Mouse (Mus musculus) stomach, postnatal 0 days (tissue): Measurements from ENCODE around the gene Pikfyve. TPM values are rescaled to one million over a fixed set of nuclear protein-coding genes. Genes with fewer than 3 reads are reported as not detected.

Experiments used
- ATAC-seq: fragments of 200-750 bp; cut with Nextera tagmentation; 2 replicates; pipeline ENCODE4 v1.8.0; 2017; ENCODE audit not compliant: low FRiP score, low TSS enrichment
- DNase-seq: peaks from one replicate; pipeline ENCODE4 v3.0.0-alpha.2; 2016; ENCODE audit warnings: low spot score
- H3K27ac ChIP-seq: fragments of 300-500 bp; sonication (generic); replicated peaks from 2 replicates; pipeline ENCODE4 v1.5.1; 2014; ENCODE audit warnings: mild to moderate bottlenecking, control low read depth
- H3K27me3 ChIP-seq: fragments of 300-500 bp; sonication (generic); 2 replicates; pipeline ENCODE4 v1.6.1; 2014; ENCODE audit warnings: low read length; ENCODE audit not compliant: control insufficient read depth, insufficient read depth
- H3K36me3 ChIP-seq: fragments of 300-500 bp; sonication (generic); 2 replicates; pipeline ENCODE4 v1.6.1; 2014; ENCODE audit warnings: low read length, mixed read lengths; ENCODE audit not compliant: control insufficient read depth, insufficient read depth
- H3K4me1 ChIP-seq: fragments of 300-500 bp; sonication (generic); replicated peaks from 2 replicates; pipeline ENCODE4 v1.6.1; 2014; ENCODE audit warnings: antibody characterized with exemption; ENCODE audit not compliant: control insufficient read depth, insufficient read depth
- H3K4me2 ChIP-seq: fragments of 300-500 bp; sonication (generic); replicated peaks from 2 replicates; pipeline ENCODE4 v1.6.1; 2014; ENCODE audit warnings: low read depth, mild to moderate bottlenecking, control low read depth, moderate library complexity
- H3K4me3 ChIP-seq: fragments of 300-500 bp; sonication (generic); 2 replicates; pipeline ENCODE4 v1.5.1; 2014; ENCODE audit warnings: low read depth, low read length, control low read depth
- H3K9ac ChIP-seq: fragments of 300-500 bp; sonication (generic); 2 replicates; pipeline ENCODE4 v1.6.1; 2014; ENCODE audit warnings: mild to moderate bottlenecking, low read length, control low read depth, mixed read lengths
- H3K9me3 ChIP-seq: fragments of 300-500 bp; sonication (generic); 2 replicates; pipeline ENCODE4 v1.6.1; 2016; ENCODE audit warnings: low read length; ENCODE audit not compliant: control insufficient read depth
- CTCF ChIP-seq: IDR thresholded peaks from 2 replicates; pipeline ENCODE4 v1.5.1; 2016; ENCODE audit warnings: antibody characterized with exemption, low read depth, mild to moderate bottlenecking, moderate library complexity
- EP300 ChIP-seq: optimal IDR thresholded peaks from 2 replicates; pipeline ENCODE3; 2016; ENCODE audit warnings: antibody characterized with exemption
- WGBS: fragments of 180-500 bp; shearing (Covaris S2); extraction: QIAGEN DNeasy Blood & Tissue Kit; methylation state at CpG from one replicate; pipeline ENCODE4 v1.1.7; 2014; 5-methylcytosine and 5-hydroxymethylcytosine counted together
- polyA plus RNA-seq: library from polyadenylated mRNA; unstranded; fragments of >200 nt; fragmentation: Nextera tagmentation; extraction: Ambion mirVana; gene quantifications from 2 replicates; pipeline ENCODE4 v1.2.1, GENCODE M21; 2015

The Pikfyve gene
- polyA plus RNA-seq, 1 experiment from 2014 or later: 3.9 TPM

DNA sequence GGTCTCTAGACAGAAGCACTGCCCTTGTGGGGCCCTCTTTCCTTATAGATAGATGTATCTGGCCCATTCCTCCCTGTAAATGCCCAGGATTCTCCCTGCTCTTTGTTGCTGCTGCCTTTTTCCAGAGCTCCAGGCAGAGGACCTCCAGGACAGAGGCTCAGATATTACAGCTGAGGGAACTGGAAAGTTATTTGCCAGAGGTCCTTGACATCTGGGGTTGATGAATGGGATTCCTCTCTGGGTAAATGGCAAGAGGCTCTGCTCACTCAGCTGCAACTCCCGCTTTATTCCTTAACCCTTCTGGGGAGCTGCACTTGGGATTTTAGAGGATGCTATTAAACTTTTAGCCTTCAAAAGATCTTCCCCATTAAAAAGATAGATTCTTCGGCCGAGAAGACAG is 122.0 kb downstream of the Pikfyve start:
- Histone ChIP-seq H3K36me3 (no peaks in the 10 kb centered on the region), H3K9me3 (no peaks in the 10 kb centered on the region), H3K9ac (no peak overlapping the region), H3K27me3 (no peaks in the 10 kb centered on the region), H3K4me2 (no peak overlapping the region), H3K27ac (no peak overlapping the region), H3K4me1 (no peaks in the 10 kb centered on the region), H3K4me3 (no peak overlapping the region)
- TF ChIP-seq CTCF (no peak), EP300 (no peak)
- 63% methylated on average over 3 of the region's 3 CpGs for WGBS
- DNase-seq: no peak
- ATAC-seq: no peak

DNA sequence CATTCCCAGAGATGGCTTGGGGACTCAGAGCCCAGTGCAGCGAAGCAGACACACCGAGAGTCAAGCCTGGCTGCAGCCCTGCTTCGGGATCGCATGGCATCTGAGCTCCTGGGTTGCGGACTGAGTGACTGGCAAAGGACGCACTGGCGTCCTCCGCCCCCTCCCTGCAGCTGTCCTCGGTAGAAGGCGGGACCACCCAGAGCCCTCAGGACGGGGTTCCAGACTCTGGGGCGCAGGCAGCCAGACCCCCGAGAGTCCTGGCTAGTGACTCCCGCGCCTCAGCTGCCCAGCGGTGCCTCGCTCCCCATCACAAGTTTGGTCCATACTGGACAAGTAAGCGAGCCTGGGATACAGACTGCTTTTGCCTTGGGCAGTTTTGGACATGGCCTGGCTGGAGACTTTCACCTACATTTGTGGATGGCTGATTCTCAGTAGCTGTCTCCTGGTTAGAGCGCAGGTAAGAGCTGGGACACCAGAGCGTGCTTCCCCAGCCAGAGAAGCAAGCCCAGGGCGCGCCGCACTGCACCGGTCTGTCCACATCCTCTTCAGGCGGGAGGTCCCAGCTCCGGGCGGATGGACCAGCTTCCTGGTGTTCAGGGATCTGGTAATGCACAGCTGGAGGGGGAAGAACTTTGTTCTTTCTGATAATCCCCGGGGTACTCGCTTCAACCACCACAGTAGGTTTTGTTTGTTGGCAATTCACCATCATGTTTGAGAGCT is 124.9 kb downstream of the Pikfyve start:
- H3K27ac ChIP-seq: no peak overlapping the region
- ATAC-seq: no peak

DNA sequence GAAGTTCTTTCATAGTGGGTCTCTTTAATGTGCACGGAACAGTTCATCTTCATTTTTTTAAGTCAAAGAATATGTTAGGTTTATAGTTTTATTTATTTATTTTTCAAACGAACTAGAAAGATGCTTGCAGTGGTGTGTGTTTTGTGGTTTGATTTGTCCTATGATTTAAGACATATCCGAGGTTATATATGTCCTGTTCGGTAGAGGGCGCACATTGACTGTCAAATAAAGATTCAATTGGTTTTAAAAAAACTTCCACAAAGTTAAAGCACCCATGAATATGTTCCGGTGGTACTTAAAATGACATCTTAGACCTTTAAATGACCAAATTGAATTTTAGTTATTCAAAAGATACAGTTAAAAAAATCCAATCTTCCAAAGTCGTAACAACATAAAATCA is 125.6 kb downstream of the Pikfyve start:
- H3K4me3 ChIP-seq: no peak overlapping the region
- no peaks in the 10 kb centered on the region for H3K9me3 ChIP-seq
- TF ChIP-seq EP300 (no peak), CTCF (peak; percentile 74)
- no peak for DNase-seq
- no peak overlapping the region for H3K27ac ChIP-seq
- H3K36me3 ChIP-seq: no peaks in the 10 kb centered on the region
- no peak for ATAC-seq
- H3K9ac ChIP-seq: no peak overlapping the region
- H3K4me2 ChIP-seq: no peak overlapping the region
- WGBS: 12% methylated on average over 7 of the region's 7 CpGs
- no peaks in the 10 kb centered on the region for H3K4me1 ChIP-seq
- no peaks in the 10 kb centered on the region for H3K27me3 ChIP-seq

More for the DNA sequence above, 124.9 kb downstream of the Pikfyve start:
- Histone ChIP-seq H3K4me1 (no peaks in the 10 kb centered on the region), H3K36me3 (no peaks in the 10 kb centered on the region), H3K9me3 (no peaks in the 10 kb centered on the region), H3K4me3 (no peak overlapping the region), H3K27me3 (no peaks in the 10 kb centered on the region), H3K9ac (no peak overlapping the region), H3K4me2 (peak overlapping the region; percentile 24)
- DNase-seq: no peak
- WGBS: 3% methylated on average over 29 of the region's 29 CpGs
- TF ChIP-seq CTCF (no peak), EP300 (no peak)

DNA sequence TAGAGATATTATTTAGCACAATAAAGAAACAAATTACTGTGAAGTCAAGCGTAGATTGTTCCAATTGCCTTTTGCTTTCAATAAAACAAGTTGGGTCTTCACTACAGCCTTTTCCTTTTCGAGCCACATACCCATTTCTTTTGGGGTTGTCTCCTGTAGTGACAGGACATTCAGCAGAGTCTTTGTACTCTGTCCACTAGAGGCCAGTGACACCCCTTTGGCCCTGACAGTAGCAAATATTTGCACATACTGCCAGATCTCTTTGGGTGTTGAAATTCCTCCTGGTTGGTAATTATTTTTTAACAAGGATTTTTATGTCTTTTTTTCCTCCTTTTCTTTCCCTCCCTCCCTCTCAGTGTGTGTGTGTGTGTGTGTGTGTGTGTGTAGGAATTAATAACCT is 126.4 kb downstream of the Pikfyve start:
- WGBS: 48% methylated on average over 2 of the region's 2 CpGs
- DNase-seq (no peak), ATAC-seq (no peak)
- Histone ChIP-seq H3K27ac (no peak overlapping the region), H3K9me3 (no peaks in the 10 kb centered on the region), H3K4me3 (no peak overlapping the region), H3K36me3 (no peaks in the 10 kb centered on the region), H3K27me3 (no peaks in the 10 kb centered on the region), H3K4me1 (no peaks in the 10 kb centered on the region), H3K9ac (no peak overlapping the region), H3K4me2 (no peak overlapping the region)
- TF ChIP-seq EP300 (no peak), CTCF (peak; percentile 38)

DNA sequence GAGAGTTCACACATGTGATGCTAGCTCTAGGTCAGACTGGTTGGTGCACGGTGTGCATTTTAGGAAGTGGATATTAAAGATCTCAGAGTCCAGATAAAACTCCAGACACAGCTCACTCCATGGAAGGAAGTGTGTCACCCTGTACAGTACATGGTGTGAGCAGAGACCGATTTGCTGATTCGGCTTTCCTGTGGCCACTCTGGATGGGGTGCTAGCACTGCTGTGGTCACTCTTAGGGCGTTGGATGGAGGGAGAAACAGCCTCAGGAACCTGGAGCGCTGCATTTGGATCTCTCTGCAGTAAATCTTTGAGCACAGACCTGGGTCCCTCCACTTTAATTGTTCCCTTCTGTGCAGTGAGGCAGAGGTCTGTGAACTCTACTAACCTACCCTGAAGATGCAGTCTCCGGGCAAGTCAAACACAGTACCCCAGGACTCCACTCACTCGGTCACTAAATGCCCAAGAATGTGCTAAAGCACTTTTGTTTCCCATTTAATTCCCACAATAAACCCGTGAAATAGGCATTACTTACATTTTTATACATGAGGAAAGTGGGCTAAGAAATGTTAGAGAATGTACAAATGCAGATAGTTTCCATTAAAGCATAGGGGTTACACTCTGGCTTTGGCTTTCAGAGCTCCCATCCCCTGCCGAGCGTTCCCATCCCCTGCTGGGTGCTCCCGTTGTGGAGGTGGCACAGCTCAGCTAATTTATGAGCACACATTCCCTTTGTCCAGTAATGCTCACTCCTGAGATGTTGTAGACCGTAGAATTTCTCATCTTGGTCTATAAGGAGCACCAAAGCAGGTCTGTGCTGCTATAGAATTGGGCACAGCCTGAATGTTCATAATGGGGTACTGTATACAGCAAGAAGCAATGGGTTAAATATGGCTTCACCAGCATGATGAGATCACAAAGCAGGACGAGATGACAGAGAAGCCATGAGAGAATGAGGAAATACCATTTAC is 127.9 kb downstream of the Pikfyve start:
- no peak overlapping the region for H3K27ac ChIP-seq
- no peak for DNase-seq
- H3K27me3 ChIP-seq: no peaks in the 10 kb centered on the region
- no peak for ATAC-seq
- no peak overlapping the region for H3K4me3 ChIP-seq
- H3K4me1 ChIP-seq: no peaks in the 10 kb centered on the region
- H3K9me3 ChIP-seq: no peaks in the 10 kb centered on the region
- H3K4me2 ChIP-seq: no peak overlapping the region
- H3K9ac ChIP-seq: no peak overlapping the region
- TF ChIP-seq EP300: no peak
- TF ChIP-seq CTCF: no peak
- H3K36me3 ChIP-seq: no peaks in the 10 kb centered on the region
- 71% methylated on average over 13 of the region's 13 CpGs for WGBS

DNA sequence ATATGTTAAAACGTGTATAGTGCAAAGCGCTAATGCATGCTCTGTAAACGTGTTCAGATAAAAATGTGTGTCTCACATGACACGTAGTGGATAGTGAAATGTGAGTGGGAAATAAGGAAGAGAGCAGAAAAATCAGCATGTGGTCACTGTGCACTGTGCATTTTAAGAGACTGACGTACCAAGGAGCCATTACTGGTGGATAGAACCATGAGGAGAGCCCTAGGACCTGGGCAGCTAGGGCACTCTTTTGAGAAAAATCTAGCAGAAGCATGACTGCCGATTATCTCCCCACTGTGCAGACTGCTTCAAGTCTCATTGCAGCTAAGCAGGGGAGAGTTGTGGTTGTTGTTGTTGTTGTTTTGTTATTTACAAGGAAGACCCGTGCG is 128.5 kb downstream of the Pikfyve start:
- 79% methylated on average over 8 of the region's 8 CpGs for WGBS
- no peak for ATAC-seq

More for the DNA sequence above, 128.5 kb downstream of the Pikfyve start:
- no peak overlapping the region for H3K4me2 ChIP-seq
- no peaks in the 10 kb centered on the region for H3K27me3 ChIP-seq
- H3K9me3 ChIP-seq: no peaks in the 10 kb centered on the region
- no peaks in the 10 kb centered on the region for H3K4me1 ChIP-seq
- H3K36me3 ChIP-seq: no peaks in the 10 kb centered on the region
- no peak for DNase-seq
- no peak overlapping the region for H3K27ac ChIP-seq
- H3K9ac ChIP-seq: no peak overlapping the region
- TF ChIP-seq EP300: no peak
- no peak for TF ChIP-seq CTCF
- H3K4me3 ChIP-seq: no peak overlapping the region

Other genes starting within 250 kb of the Pikfyve start
- 2.2 and 2.3 TPM in 2 replicates for gene Plekhm3, start 229.9 kb upstream of the Pikfyve start, polyA plus RNA-seq
- gene Akr1cl, start 153.9 kb upstream of the Pikfyve start, polyA plus RNA-seq: 0.17 TPM in 1 of 2 replicates, not detected in the other
- not detected in 2 replicates for gene Cryge, start 135.5 kb upstream of the Pikfyve start, polyA plus RNA-seq
- gene Crygd, start 123.2 kb upstream of the Pikfyve start, polyA plus RNA-seq: not detected in 2 replicates
- gene Crygc, start 113.0 kb upstream of the Pikfyve start, polyA plus RNA-seq: not detected in 2 replicates
- not detected in 2 replicates for gene Crygb, start 104.4 kb upstream of the Pikfyve start, polyA plus RNA-seq
- not detected in 2 replicates for gene Cryga, start 83.3 kb upstream of the Pikfyve start, polyA plus RNA-seq
- gene Gm28845, start 67.1 kb upstream of the Pikfyve start, polyA plus RNA-seq: not detected in 2 replicates
- 0.16 and 0.27 TPM in 2 replicates for gene D630023F18Rik, start 63.5 kb upstream of the Pikfyve start, polyA plus RNA-seq
- gene Idh1, start 183 bp upstream of the Pikfyve start, polyA plus RNA-seq: 162 and 177 TPM in 2 replicates
- gene Pth2r, start 95.4 kb downstream of the Pikfyve start, polyA plus RNA-seq: not detected in 2 replicates